Mouse (Mus musculus): ENCODE results near the gene Plekha3. TPM values are rescaled to one million over a fixed set of nuclear protein-coding genes. Genes with fewer than 3 reads are reported as not detected.

The Plekha3 gene
- total RNA-seq (2021): 10 to 100 TPM; 39.1 to 56.4 TPM
- long read RNA-seq, experiment 1, transcript Plekha3-201 (8 exons, 2,534 nt): major isoform, 44 of 45 reads
- long read RNA-seq, experiment 1, partial matches to known transcripts: 0 of 45 reads
- long read RNA-seq, experiment 1, other reads (novel, unspliced or antisense): 1 of 45 reads
- long read RNA-seq, experiment 2, transcript Plekha3-201 (8 exons, 2,534 nt): major isoform, 149 of 161 reads
- long read RNA-seq, experiment 2, partial matches to known transcripts: 3 of 161 reads
- long read RNA-seq, experiment 2, other reads (novel, unspliced or antisense): 9 of 161 reads

DNA sequence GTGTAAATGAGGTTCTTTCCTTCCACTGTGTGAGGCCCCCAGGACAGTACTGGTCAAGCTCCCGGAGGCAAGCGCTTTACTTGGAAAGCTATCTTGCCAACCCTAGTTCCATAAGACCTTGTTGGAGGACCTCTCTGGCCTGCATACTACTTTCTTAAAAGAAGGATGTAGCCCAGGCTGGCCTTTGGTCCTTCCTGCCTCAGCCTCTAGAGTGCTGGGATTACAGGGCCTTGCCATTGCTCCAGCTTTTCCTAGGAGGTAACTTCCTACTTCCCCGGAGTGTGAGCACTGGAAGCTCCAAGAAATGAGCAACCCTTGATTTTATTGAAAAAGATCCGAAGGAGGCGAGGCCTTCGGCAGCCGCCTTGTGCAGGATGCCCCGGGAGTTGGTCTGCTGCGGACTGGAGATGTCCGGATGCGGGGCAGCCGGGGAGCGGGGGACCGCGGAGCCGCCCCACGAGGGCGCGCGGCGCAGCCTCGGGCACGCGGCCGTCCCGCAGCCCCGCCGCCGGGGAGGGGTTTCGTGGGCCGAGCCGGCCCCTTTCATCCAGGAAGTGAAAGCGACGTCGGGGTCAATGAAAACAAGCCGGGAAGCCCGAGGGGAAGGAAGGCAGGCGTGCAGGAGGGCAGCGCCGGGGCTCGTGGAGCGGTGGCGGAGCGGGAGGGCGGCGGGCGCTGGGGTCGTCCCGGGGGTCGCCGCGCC, at the start of gene Plekha3:
Gene Plekha3, plus strand, starts transcription at position 557 of the 703 bp plus-strand sequence.
- DNase-seq (ENCODE audit: low spot score in 2 of 2): peak; percentile 80 to 85

GRCm38 (mm10) chr2:76630293-76630692, 44.8 kb upstream of the Plekha3 start:
- DNase-seq (ENCODE audit: low spot score in 2 of 2): no peak

DNA sequence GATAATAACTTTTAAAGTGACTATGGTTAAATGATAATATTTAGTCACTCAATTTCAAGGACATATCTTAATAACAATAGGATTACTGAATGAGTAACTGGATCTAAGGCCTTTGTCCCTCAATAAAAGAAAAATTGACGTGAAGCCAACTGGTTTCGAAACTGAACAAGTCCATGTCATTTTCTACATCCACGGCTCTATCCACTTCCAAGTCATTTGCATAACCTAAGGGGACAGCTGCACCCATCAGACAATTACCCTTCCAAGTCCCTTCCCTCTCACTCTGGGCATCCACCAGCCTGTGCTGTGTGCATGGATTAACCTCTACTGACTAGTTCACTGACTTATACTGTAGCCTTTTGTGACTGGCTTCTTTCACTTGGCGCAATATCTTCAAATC, 43.5 kb upstream of the Plekha3 start:
- no peak for DNase-seq (ENCODE audit: low spot score in 2 of 2)

DNA sequence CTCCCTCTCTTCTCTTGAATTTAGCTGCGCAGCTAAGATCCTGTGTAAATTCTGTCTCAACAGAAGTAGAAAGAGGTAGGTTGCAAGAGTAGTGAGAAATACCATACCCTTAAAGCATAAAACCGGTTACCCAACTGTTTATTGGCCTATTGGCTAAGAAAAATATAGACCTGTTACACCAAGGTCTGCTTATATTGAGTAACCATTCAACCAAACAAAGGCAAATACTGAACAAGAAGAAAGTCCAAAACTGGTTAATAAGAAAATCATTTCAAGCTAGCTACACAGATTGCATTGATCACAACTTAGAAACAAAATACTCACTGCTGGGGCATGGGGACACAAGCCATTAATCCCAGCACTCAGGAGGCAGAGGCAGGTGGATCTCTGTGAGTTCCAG, 35.4 kb upstream of the Plekha3 start:
- DNase-seq (ENCODE audit: low spot score in 2 of 2): no peak

DNA sequence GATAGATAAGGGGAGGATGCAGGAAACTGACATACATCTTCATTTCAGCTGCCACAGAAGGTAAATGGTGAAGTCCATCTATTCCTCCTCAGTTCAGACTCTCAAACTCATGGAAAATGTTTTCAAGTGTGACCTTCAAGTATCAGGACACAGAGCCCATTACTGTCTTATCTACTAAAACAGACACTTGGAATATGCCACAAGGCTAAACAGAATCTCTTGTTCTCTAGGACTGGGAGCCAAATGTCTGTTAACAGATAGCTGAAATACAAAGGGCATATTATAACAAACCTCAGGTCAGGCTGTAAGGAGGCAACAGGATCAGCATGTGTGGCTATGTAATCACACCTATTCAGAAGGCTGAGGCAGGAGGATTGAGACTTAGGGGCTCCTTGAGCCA, 31.3 kb upstream of the Plekha3 start:
- no peak for DNase-seq (ENCODE audit: low spot score in 2 of 2)

GRCm38 (mm10) chr2:76647441-76647869, 27.6 kb upstream of the Plekha3 start:
- no peak for DNase-seq (ENCODE audit: low spot score in 2 of 2)

- DNase-seq (ENCODE audit: low spot score in 2 of 2): peak; percentile 95 to 96
Observed at GRCm38 (mm10) chr2:76647883-76648570, 27.1 kb upstream of the Plekha3 start, which contains the start of the genes Prkra and Pjvk. Gene Prkra (minus strand): TSS chr2:76648015. Gene Pjvk (plus strand): TSS chr2:76648476.

DNA sequence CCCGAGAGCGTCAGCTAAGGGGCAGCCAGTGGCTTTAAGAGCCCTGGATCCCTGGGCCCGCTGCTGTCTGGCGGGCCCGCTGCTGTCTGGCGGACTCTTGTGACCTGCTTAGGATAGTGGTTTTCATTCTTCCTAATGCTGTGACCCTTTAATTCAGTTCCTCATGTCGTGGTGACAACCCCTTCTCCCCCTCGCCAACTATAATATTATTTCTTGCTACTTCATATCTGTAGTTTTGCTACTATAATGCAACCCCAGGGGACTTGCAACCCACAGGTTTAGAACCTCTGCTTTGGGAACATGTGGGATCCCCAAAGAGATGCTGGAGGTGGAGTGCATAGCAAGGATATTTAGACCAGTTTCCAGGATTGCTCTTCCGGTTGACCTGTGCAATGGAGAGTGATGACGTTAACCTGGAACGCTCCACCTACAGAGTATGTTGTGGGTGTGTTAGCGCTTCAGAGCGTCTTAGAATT, 26.4 kb upstream of the Plekha3 start:
- DNase-seq (ENCODE audit: low spot score in 2 of 2): no peak

GRCm38 (mm10) chr2:76653070-76653469, 22.0 kb upstream of the Plekha3 start:
- DNase-seq (ENCODE audit: low spot score in 2 of 2): no peak

DNA sequence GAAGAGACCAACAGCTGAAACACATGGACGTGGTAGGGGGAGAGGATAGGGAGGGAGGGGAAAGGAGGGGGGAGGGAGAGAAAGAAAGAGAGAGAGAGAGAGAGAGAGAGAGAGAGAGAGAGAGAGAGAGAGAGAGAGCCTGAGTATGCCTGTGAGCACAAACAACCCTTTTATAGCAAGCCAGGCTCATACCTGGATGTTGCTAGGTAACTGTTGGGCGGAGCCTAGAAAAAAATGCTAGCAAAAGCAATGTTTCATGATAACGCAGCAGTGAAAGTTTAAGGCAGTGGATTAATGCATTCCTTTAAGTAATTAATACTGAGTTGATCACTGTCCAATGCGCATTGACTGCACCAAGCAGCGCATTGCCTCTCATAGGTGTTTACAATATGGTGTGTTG, 20.4 kb upstream of the Plekha3 start:
- DNase-seq (ENCODE audit: low spot score in 2 of 2): no peak

- no peak for DNase-seq (ENCODE audit: low spot score in 2 of 2)
Observed at GRCm38 (mm10) chr2:76655444-76655843, 19.6 kb upstream of the Plekha3 start.

GRCm38 (mm10) chr2:76655982-76656381, 19.1 kb upstream of the Plekha3 start:
- DNase-seq (ENCODE audit: low spot score in 2 of 2): no peak

- no peak for DNase-seq (ENCODE audit: low spot score in 2 of 2)
Observed at GRCm38 (mm10) chr2:76658551-76658950, 16.5 kb upstream of the Plekha3 start.

- no peak for DNase-seq (ENCODE audit: low spot score in 2 of 2)
Observed at GRCm38 (mm10) chr2:76659419-76659818, 15.7 kb upstream of the Plekha3 start.

DNA sequence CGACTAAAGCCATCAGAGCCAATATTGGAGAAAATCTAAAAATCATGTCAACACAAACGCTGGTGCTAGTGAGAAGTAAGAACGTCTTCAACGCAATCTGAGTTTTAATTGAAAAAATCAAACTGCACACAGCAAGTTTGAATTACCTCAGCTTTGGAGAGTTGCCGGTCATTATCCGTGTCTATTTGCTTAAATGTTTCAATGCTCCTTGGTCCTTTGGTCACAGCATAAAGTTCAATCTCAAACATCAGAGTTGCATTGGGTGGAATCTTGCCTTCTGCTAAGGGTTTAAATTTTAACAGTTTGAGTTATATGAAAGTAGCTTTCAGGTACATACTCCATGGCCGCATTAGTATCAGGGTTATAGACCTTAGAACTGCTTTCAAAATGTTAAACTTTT, 9.6 kb upstream of the Plekha3 start:
- DNase-seq (ENCODE audit: low spot score in 2 of 2): no peak

DNA sequence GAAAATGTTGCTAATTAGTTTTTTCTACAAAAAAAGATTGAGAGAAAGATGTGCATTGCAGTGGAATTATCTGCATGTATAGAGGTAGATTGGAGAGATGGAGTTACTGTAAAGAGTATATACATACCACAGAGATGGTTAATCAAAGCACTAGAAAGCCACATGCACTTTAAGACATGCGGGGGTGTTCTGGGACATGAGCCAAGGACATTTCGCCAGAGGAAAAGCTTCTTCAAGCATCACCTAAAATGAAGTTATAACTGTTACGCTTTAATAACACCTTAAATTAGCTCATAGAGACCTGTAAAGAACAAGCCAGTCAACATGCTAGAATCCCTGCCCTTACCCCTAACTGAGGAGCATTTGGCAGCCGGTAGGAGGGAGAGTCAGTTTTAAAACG, 7.9 kb upstream of the Plekha3 start:
- no peak for DNase-seq (ENCODE audit: low spot score in 2 of 2)

GRCm38 (mm10) chr2:76671641-76672040, 3.4 kb upstream of the Plekha3 start:
- no peak for DNase-seq (ENCODE audit: low spot score in 2 of 2)

GRCm38 (mm10) chr2:76672134-76672745, 2.8 kb upstream of the Plekha3 start:
- no peak for DNase-seq (ENCODE audit: low spot score in 2 of 2)

DNA sequence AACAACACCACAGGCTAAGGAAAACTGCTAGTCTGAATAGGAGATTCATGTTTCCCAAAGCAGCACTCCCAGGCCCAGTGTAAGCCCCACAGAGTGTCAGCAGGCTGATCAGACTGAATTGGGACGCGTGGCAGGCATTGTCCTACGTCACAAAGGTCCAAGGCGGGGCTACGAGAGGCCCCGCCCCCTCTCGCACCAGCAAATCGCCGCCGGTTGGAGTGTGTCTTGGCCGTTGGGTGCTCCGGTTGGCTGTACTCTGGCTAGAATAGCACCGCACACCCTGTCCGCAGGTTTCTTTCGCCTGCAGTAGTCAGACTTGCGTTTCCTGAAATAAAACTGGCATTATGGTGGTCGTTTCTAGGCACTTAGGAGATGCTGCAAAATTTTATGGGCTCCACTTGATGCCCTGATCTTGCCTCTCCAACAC, 2.1 kb upstream of the Plekha3 start, which contains the start of gene Fkbp7:
Gene Fkbp7, minus strand, starts transcription at position 151 of the 427 bp plus-strand sequence.
- DNase-seq (ENCODE audit: low spot score in 2 of 2): peak; percentile 83 to 85

DNA sequence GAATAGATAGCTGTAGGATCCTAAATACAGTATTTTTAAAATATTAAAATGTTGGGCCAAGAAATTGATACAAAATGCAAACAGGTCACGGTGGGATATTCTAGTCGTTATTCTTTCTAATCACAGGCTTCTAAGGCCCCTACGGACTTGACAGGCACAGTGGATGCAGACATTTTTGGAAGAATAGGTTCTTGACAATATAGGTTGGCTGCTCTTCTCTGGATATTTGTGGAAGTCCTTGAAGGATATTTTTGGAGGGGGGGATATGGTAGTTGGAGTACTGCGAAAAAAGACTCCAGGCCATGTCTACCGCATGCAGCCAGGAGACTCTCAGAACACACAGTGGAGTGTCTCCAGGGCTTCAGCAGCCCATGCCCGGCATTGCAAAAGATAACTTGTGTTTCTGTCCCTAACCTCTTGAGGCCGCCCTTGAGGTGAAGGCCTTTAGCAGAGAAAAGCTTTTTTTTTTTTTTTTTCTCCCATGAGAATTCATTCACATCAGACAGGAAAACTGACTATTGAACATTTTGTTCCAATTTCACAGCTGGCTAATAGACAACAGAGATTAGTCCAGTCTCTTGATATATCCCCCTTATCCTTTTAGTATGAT, 1.5 kb upstream of the Plekha3 start:
- no peak for DNase-seq (ENCODE audit: low spot score in 2 of 2)

DNA sequence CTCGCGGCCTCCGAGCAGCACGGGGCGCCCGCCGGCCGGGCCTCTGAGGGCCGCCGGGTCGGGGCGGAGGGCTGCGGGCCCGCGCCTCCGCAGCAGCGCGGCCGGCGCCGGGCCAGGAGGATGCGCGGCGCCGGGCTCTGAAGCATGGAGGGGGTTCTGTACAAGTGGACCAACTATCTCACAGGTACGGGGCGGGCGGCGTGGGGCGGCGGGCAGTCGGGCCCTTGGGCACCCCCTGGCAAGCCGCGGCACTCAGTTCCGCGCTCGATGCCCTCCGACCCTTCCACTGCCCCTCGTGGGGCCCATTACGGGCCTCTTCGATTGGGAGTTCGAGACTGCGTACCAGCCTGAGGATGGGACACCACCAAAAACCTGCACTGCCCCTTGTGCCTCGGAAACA, 370 bp downstream of the Plekha3 start:
- DNase-seq (ENCODE audit: low spot score in 2 of 2): no peak
